Mouse (Mus musculus) embryonic stem cell, embryonic (primary cell): Measurements from ENCODE around the gene Bmp2k.

Experiments
- CTCF ChIA-PET, 4 experiments: fragments of 300-600 bp in 2 of 4; fragments of 350-600 bp in 2 of 4; sonication (Branson Sonifier 250); formaldehyde crosslinking; loops; one replicate each; lab custom pipeline; 2022; ENCODE audit warnings: inconsistent platforms in 2 of 4; lab: Charles Lee
- POLR2A ChIA-PET, 4 experiments: fragments of 300-600 bp in 2 of 4; fragments of 350-600 bp in 2 of 4; sonication (Branson Sonifier 250); formaldehyde crosslinking; loops; one replicate each; lab custom pipeline; 2022; ENCODE audit warnings: antibody characterized with exemption in 4 of 4, inconsistent platforms in 1 of 4; lab: Charles Lee

The Bmp2k gene

GRCm38 (mm10) chr5:96969032-96969431 is 28.5 kb upstream of the Bmp2k start:
- ChIA-PET POLR2A (no interaction called here), CTCF (interaction anchor here in 2 of 4 experiments (0.7 to 0.8 kb wide), 2 partner anchors 57 to 1394 kb away, joined by 3 to 5 read pairs; no protein-coding TSS in a partner anchor)

GRCm38 (mm10) chr5:96969705-96970471 is 27.6 kb upstream of the Bmp2k start:
- ChIA-PET CTCF (no interaction called here), POLR2A (interaction anchor here in 1 of 4 experiments (0.9 kb wide), 1 partner anchor 13 kb away, joined by 3 read pairs; no protein-coding TSS in a partner anchor)

DNA sequence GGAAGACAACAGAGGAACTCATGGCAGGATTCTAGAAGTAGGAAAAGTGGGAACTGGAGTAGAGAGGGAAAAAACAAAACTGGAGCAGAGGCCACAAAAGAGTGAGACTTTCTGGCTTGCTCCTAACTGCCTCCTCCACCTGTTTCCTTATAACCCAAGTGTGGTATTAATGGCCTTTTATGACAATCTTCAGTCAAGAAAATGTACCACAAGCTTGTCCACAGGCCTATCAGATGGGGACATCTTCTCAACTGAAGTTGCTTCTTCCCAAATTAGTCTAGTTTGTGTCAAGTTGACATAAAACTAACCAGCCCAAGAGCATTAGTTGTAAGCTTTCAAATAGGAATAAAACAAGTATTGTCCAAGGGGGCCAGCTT is 27.0 kb upstream of the Bmp2k start:
- POLR2A ChIA-PET, result interaction anchor here in 1 of 4 experiments (0.9 kb wide), 1 partner anchor 13 kb away, joined by 3 read pairs; no protein-coding TSS in a partner anchor

DNA sequence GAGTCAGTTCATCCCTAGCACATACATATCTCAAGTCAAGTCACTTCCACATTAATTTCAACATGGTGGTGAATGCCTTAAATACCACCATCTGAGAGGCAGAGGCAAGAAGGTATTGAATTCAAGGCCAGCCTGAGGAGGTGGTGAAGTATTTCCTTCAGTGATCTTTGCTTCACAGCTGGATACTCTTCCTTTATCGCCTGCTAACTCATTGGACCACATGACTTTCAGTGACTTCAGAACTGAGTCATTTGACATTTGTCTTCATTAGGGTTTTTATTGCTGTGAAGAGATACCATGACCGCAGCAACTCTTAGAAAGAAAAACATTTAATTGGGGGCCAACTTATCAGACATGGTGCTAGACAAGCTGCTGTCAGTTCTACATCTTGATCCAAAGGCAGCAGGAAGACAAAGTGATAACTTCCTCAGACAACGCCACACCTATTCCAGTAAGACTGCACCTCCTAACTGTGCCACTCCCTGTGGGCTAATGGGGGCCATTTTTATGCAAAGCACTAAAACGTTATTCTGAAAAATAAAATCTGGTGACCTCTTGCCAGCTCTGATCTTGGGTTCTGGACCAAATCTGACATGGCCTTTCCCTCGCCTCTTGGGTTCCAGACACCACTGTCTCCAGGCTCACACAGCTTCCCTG is 24.9 kb upstream of the Bmp2k start:
- ChIA-PET POLR2A (interaction anchor here in 2 of 4 experiments (0.6 to 1.2 kb wide), 2 partner anchors 23 to 25 kb away, joined by 3 to 4 read pairs; partner anchors contain the start of gene Bmp2k (in 1 of the 2)), CTCF (no interaction called here)

More for the DNA sequence above, 27.0 kb upstream of the Bmp2k start:
- CTCF ChIA-PET, result no interaction called here

- CTCF ChIA-PET, result no interaction called here
- POLR2A ChIA-PET, result interaction anchor here in 1 of 4 experiments (0.7 to 1.2 kb wide), 2 partner anchors 8 to 24 kb away, joined by 3 to 4 read pairs; partner anchors contain the start of gene Bmp2k
These were observed 23.8 kb upstream of the Bmp2k start for GRCm38 (mm10) chr5:96973714-96974113.

DNA sequence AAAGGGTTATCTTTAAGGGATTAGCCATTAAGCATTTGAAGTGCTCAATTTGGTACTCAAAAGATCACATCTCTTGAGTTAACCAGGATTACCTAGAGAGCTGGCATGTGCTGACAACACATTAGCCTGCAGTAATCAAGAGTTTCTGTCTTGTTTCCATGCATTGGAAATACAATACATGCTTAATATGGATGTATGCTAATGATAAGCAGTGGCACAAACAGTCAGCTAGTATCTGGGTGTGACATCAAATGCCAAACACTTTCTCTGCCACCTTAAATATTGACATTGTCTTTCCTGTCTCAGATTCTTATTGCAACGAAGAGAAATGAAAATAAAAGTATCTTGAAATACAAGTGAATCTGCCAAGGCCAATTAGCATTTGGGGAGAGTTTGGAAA is 22.8 kb upstream of the Bmp2k start:
- ChIA-PET CTCF (no interaction called here), POLR2A (interaction anchor here in 1 of 4 experiments (1.4 kb wide), 1 partner anchor 22 kb away, joined by 3 read pairs; no protein-coding TSS in a partner anchor)

- CTCF ChIA-PET, result no interaction called here
- POLR2A ChIA-PET, result interaction anchor here in 1 of 4 experiments (1.2 to 1.4 kb wide), 2 partner anchors 11 to 21 kb away, joined by 3 read pairs; no protein-coding TSS in a partner anchor
These were observed 22.4 kb upstream of the Bmp2k start for GRCm38 (mm10) chr5:96975112-96975511.

- POLR2A ChIA-PET, result interaction anchor here in 1 of 4 experiments (1.2 kb wide), 1 partner anchor 12 kb away, joined by 3 read pairs; no protein-coding TSS in a partner anchor
- CTCF ChIA-PET, result no interaction called here
These were observed 21.3 kb upstream of the Bmp2k start for GRCm38 (mm10) chr5:96976150-96976549.

DNA sequence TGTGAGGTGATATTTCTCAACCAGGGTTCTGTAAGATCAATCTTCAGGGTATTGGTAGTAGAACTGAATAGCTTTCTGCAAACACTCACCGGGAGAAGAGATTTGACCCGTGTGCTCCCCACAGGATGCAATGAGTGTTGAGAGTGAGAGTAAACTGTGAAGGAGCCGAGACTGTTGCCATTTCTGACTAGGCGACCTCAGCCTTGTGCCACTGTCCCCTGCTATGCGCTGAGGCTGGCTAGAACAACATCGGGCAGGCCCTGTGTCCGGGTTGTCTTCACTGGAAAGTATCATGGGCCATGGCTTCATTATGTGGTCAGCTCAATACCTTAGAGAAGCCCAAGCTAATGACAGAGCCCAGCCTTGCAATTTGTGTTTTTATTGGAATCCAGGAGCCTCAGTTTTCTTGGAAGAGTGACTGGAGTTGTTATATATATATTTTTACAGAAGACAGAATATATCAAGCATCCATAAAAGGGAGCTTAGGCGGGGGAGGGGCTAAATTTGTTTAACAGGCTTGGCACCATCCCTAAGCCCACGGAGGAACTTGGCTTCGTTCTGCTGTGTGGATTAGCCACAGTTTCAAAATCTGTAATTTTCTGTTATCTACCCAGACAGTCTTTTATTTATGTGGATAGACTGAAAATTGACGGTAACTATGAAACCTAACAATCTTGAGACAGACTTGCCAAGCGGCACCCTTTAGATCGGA is 18.0 kb upstream of the Bmp2k start:
- ChIA-PET POLR2A (interaction anchor here in 2 of 4 experiments (0.5 to 1.0 kb wide), 2 partner anchors 14 to 18 kb away, joined by 3 to 5 read pairs; partner anchors contain the start of gene Bmp2k (in 1 of the 2)), CTCF (interaction anchor here in 1 of 4 experiments (0.6 kb wide), 1 partner anchor 14 kb away, joined by 3 read pairs; no protein-coding TSS in a partner anchor)

- POLR2A ChIA-PET, result interaction anchor here in 3 of 4 experiments (0.5 to 1.2 kb wide), 3 partner anchors 15 to 18 kb away, joined by 3 to 5 read pairs (median 3); partner anchors contain the start of gene Bmp2k (in 2 of the 3)
- CTCF ChIA-PET, result no interaction called here
These were observed 17.4 kb upstream of the Bmp2k start for GRCm38 (mm10) chr5:96980008-96980634.

DNA sequence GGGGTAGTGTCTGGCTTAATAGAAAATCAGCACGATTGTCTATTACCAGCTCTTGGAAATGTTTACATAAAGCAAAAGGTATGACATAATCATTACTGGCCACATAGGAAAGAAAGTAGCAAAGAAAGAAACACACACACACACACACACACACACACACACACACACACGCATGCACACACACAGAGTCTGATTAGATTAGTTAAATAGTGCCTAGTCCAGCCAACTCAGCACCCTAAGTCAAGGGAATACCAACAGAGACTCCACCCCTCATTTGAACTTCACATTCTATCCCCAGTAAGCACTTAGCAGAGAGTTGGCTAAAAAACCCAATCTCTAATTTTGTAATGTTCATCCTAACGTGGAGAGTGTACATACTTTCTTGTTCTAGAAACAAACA is 15.5 kb upstream of the Bmp2k start:
- POLR2A ChIA-PET, result interaction anchor here in 1 of 4 experiments (1.8 kb wide), 1 partner anchor 36 kb away, joined by 6 read pairs; no protein-coding TSS in a partner anchor

GRCm38 (mm10) chr5:96983142-96983541 is 14.3 kb upstream of the Bmp2k start:
- ChIA-PET POLR2A (interaction anchor here in 3 of 4 experiments (0.6 to 0.8 kb wide), 3 partner anchors 10 to 252 kb away, joined by 3 to 8 read pairs (median 3); no protein-coding TSS in a partner anchor), CTCF (no interaction called here)

More for the DNA sequence above, 15.5 kb upstream of the Bmp2k start:
- CTCF ChIA-PET, result no interaction called here

- ChIA-PET CTCF (no interaction called here), POLR2A (no interaction called here)
These were observed 10.6 kb upstream of the Bmp2k start for GRCm38 (mm10) chr5:96986850-96987249.

DNA sequence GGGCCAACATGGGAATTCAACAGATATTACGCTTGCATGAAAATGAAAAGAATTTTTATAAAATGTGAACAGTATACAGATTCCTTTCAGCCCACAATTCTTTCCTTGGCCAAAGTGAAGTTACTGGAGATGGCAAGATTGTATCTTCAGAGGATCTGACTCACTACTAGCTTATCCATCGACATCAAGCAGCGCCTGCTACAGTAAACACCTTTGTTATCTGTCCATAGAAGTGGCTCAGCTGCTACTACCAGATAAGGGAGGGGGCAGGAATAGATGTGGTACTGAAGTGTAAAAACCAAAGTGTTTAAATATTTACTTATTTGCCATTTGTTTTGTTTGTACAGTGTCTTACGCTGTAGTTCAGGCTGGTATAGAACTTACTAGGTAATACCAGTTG is 8.6 kb upstream of the Bmp2k start:
- POLR2A ChIA-PET, result no interaction called here
- CTCF ChIA-PET, result no interaction called here

GRCm38 (mm10) chr5:96991156-96991555 is 6.3 kb upstream of the Bmp2k start:
- ChIA-PET POLR2A (interaction anchor here in 1 of 4 experiments (0.6 kb wide), 1 partner anchor 10 kb away, joined by 3 read pairs; no protein-coding TSS in a partner anchor), CTCF (no interaction called here)

- POLR2A ChIA-PET, result no interaction called here
- CTCF ChIA-PET, result no interaction called here
These were observed 4.8 kb upstream of the Bmp2k start for GRCm38 (mm10) chr5:96992651-96993050.

DNA sequence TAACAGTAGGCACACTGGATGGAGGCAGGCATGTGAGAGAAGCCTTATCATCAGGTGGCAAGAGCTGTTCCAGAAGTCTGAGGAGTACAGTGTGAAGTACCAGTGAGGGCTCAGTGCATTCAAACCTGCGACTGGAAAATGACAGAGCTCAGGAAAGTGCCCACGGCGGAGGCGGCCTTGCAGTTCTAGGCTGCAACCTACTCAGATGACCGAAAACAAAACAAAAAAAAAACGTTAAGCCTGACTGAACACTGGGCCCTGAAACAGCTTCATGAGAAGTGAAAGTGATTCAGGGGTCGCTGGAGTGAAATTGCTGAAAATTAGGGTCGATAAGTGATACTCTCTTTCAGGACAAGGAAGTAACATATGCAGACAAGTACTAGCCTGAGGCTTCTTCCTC is 4.4 kb upstream of the Bmp2k start:
- ChIA-PET CTCF (no interaction called here), POLR2A (interaction anchor here in 2 of 4 experiments (0.9 to 1.2 kb wide), 2 partner anchors 8 to 10 kb away, joined by 3 read pairs; no protein-coding TSS in a partner anchor)

DNA sequence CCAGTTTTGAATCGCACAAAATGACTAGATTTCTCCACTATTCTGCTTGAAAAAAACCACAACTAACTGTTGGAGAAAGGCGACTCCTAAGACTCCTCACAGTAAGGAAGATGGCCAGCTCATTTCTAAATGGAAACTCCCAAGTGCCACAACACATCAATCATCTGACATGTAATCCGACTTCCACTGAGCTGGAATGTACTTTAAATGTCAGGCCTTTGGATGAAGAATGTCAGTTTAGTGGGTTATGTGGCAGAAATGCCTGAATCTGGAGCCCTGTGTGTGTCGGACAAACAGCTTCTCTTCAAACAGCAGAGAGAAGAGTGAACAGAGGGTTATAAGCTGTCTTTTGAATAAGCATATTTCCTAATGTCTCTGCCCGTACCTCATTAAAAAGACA is 1.7 kb upstream of the Bmp2k start:
- ChIA-PET CTCF (no interaction called here), POLR2A (interaction anchor here in 2 of 4 experiments (0.8 to 1.4 kb wide), 3 partner anchors 21 to 24 kb away, joined by 3 read pairs; no protein-coding TSS in a partner anchor)
